ENCODE assay signal across 29 mouse cellular contexts in the genomic region with DNA sequence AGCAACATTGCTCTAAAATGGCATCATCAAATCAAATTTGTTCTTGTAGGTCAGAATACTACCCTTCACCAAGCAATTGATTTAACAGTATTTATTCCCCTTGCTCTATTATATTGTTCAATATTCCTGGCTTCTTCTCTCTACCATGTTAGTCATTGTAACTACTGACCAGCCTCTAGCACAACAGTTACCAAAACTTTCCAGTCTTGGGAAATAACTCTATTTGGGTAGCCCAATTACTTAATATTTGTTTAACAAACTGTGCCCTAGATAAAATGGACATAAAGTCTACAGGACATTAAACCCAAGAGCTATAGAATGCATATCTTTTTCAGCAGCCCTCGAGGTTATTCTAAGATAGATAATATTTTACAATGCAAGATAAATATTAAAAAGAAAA.
"Had no signal": no experiment of that assay in that cellular context is flagged by ENCODE, and none has a peak within 500 bp of the region (broad histone marks: within the 10 kb centered on the region; RNA-seq: fewer than 3 reads in every experiment).

No protein-coding gene starts in this region.

- DNase-seq: cerebellum, adult 2 months; cerebellum, adult 8-10 months; cerebellum, adult 9-10 months; cerebellum, adult 9-11 months; cerebellum, postnatal 10 days; cerebellum, postnatal 14 days; cerebellum, postnatal 25 days; cerebellum, postnatal 36 days; embryo, embryonic 11 days; forebrain, postnatal 0 days; gastrocnemius, adult 2 months; gastrocnemius, postnatal 10 days; gastrocnemius, postnatal 14 days; gastrocnemius, postnatal 25 days; gastrocnemius, postnatal 36 days; heart, adult 11 months; heart, adult 18-20 months; heart, adult 2 months had no signal

- H3K4me2 ChIP-seq: embryonic facial prominence, embryonic 12.5 days; embryonic facial prominence, embryonic 13.5 days; embryonic facial prominence, embryonic 15.5 days; forebrain, embryonic 12.5 days; forebrain, embryonic 13.5 days; forebrain, embryonic 15.5 days had no signal

- H3K4me1 ChIP-seq: embryonic facial prominence, embryonic 10.5 days; embryonic facial prominence, embryonic 12.5 days; embryonic facial prominence, embryonic 13.5 days; embryonic facial prominence, embryonic 15.5 days; forebrain, embryonic 10.5 days; forebrain, embryonic 12.5 days; forebrain, embryonic 13.5 days; forebrain, embryonic 15.5 days had no signal

- H3K4me3 ChIP-seq: embryonic facial prominence, embryonic 10.5 days; embryonic facial prominence, embryonic 12.5 days; embryonic facial prominence, embryonic 13.5 days; embryonic facial prominence, embryonic 15.5 days; erythroblast, embryonic 14.5 days; forebrain, embryonic 10.5 days; forebrain, embryonic 12.5 days; forebrain, embryonic 13.5 days; forebrain, embryonic 15.5 days; gastrocnemius, adult 2 months; heart, adult 2 months had no signal

- H3K27ac ChIP-seq: embryonic facial prominence, embryonic 10.5 days; embryonic facial prominence, embryonic 12.5 days; embryonic facial prominence, embryonic 13.5 days; embryonic facial prominence, embryonic 15.5 days; forebrain, embryonic 10.5 days; forebrain, embryonic 12.5 days; forebrain, embryonic 13.5 days; forebrain, embryonic 15.5 days; gastrocnemius, adult 2 months; heart, adult 2 months had no signal

- ATAC-seq: forebrain, embryonic 13.5 days; forebrain, embryonic 14.5 days; forebrain, embryonic 15.5 days; forebrain, embryonic 16.5 days; forebrain, postnatal 0 days had no signal

- H3K9me3 ChIP-seq: embryonic facial prominence, embryonic 12.5 days; embryonic facial prominence, embryonic 15.5 days; forebrain, embryonic 10.5 days; forebrain, embryonic 12.5 days; forebrain, embryonic 13.5 days had no signal

- H3K27me3 ChIP-seq: embryonic facial prominence, embryonic 12.5 days; embryonic facial prominence, embryonic 13.5 days; embryonic facial prominence, embryonic 15.5 days; forebrain, embryonic 12.5 days; forebrain, embryonic 13.5 days; forebrain, embryonic 15.5 days had no signal

- H3K9ac ChIP-seq: embryonic facial prominence, embryonic 12.5 days; embryonic facial prominence, embryonic 13.5 days; embryonic facial prominence, embryonic 15.5 days; forebrain, embryonic 12.5 days; forebrain, embryonic 13.5 days; forebrain, embryonic 15.5 days; forebrain, postnatal 0 days had no signal

- H3K36me3 ChIP-seq: embryonic facial prominence, embryonic 10.5 days; embryonic facial prominence, embryonic 12.5 days; embryonic facial prominence, embryonic 13.5 days; embryonic facial prominence, embryonic 15.5 days; forebrain, embryonic 10.5 days; forebrain, embryonic 12.5 days; forebrain, embryonic 15.5 days had no signal
